Mouse (Mus musculus) kidney, adult 18-20 months (tissue): Measurements from ENCODE around the gene Mfsd11.
A peak's percentile ranks its signal among the peaks of the same experiment; 100 is the strongest.
"Not testable (repeated sequence)": the region's sequence is repeated elsewhere in the genome, so short reads cannot be mapped to it uniquely, and the experiment has no call there.

Source experiments
- DNase-seq: peaks from one replicate; pipeline ENCODE4 v3.0.0; 2021

Gene Mfsd11

GRCm38 (mm10) chr11:116822215-116822614, 30.0 kb upstream of the Mfsd11 start:
- DNase-seq, result no peak

GRCm38 (mm10) chr11:116822626-116823025, 29.6 kb upstream of the Mfsd11 start:
- DNase-seq, result no peak

GRCm38 (mm10) chr11:116823255-116823654, 29.0 kb upstream of the Mfsd11 start:
- DNase-seq, result no peak

GRCm38 (mm10) chr11:116823885-116824284, 28.4 kb upstream of the Mfsd11 start:
- not testable (repeated sequence) for DNase-seq

GRCm38 (mm10) chr11:116825230-116825629, 27.0 kb upstream of the Mfsd11 start:
- DNase-seq, result no peak

- DNase-seq, result no peak
Measured at GRCm38 (mm10) chr11:116826550-116827504, 25.4 kb upstream of the Mfsd11 start.

GRCm38 (mm10) chr11:116827534-116828165, 24.6 kb upstream of the Mfsd11 start, which contains the start of gene Mxra7:
Gene Mxra7 (minus strand): TSS chr11:116828046.
- peak; percentile 83 for DNase-seq

- no peak for DNase-seq
Measured at GRCm38 (mm10) chr11:116832172-116832685, 20.0 kb upstream of the Mfsd11 start.

- DNase-seq, result no peak
Measured at GRCm38 (mm10) chr11:116834954-116835353, 17.3 kb upstream of the Mfsd11 start.

- no peak for DNase-seq
Measured at GRCm38 (mm10) chr11:116836283-116836682, 16.0 kb upstream of the Mfsd11 start.

GRCm38 (mm10) chr11:116837441-116837840, 14.8 kb upstream of the Mfsd11 start:
- no peak for DNase-seq

GRCm38 (mm10) chr11:116838936-116839335, 13.3 kb upstream of the Mfsd11 start:
- no peak for DNase-seq

GRCm38 (mm10) chr11:116839601-116840000, 12.6 kb upstream of the Mfsd11 start:
- no peak for DNase-seq

GRCm38 (mm10) chr11:116840748-116841147, 11.5 kb upstream of the Mfsd11 start:
- no peak for DNase-seq

- DNase-seq, result peak; percentile 73
Measured at GRCm38 (mm10) chr11:116842531-116843260, 9.5 kb upstream of the Mfsd11 start.

GRCm38 (mm10) chr11:116843261-116844233, 8.7 kb upstream of the Mfsd11 start, which contains the start of the genes Mettl23 and Jmjd6:
Gene Mettl23 (plus strand): TSS chr11:116843278.
Gene Jmjd6 (minus strand): TSS chr11:116843449.
- DNase-seq, result peak; percentile 97

GRCm38 (mm10) chr11:116846593-116847181, 5.6 kb upstream of the Mfsd11 start:
- DNase-seq, result no peak

GRCm38 (mm10) chr11:116847187-116848085, 4.8 kb upstream of the Mfsd11 start:
- no peak for DNase-seq

GRCm38 (mm10) chr11:116848086-116848876, 4.0 kb upstream of the Mfsd11 start:
- DNase-seq, result no peak
